ENCODE assay signal across 18 mouse cellular contexts in genomic region chr2:120101961-120102360, GRCm38 (mm10). TPM values are rescaled to one million over a fixed set of nuclear protein-coding genes. Genes with fewer than 3 reads are reported as not detected.
A peak's percentile ranks its signal among the peaks of the same experiment; 100 is the strongest.
DNase-seq lines count a peak whose midpoint lies in the region; ATAC-seq and TF ChIP-seq lines count a peak whose summit lies in the region.
"Had no signal": no experiment of that assay in that cellular context is flagged by ENCODE, and none has a peak within 500 bp of the region (broad histone marks: within the 10 kb centered on the region; RNA-seq: fewer than 3 reads in every experiment).

No protein-coding gene starts in this region.

- H3K4me3 ChIP-seq in heart, embryonic 10.5 days: no peak overlapping the region
- H3K4me3 ChIP-seq in intestine, embryonic 14.5 days (ENCODE audit: low read depth, low read length): no peak overlapping the region
- no peak overlapping the region for H3K4me3 ChIP-seq in intestine, postnatal 0 days (ENCODE audit: low read depth, low read length)
- H3K4me3 ChIP-seq in lung, embryonic 16.5 days (ENCODE audit: low read length): no peak overlapping the region
- H3K4me3 ChIP-seq: embryonic facial prominence, embryonic 13.5 days; forebrain, embryonic 15.5 days; hindbrain, embryonic 12.5 days; liver, embryonic 12.5 days had no signal

- H3K27ac ChIP-seq in heart, embryonic 10.5 days: peak overlapping the region; percentile 74
- H3K27ac ChIP-seq in intestine, embryonic 14.5 days (ENCODE audit: low read depth): peak overlapping the region; percentile 7; the same call in 1 of the 2 replicates
- H3K27ac ChIP-seq in intestine, postnatal 0 days (ENCODE audit: low read depth, low read length): no peak overlapping the region
- H3K27ac ChIP-seq in lung, embryonic 16.5 days (ENCODE audit: low read length): peak overlapping the region; percentile 57; the same call in 1 of the 2 replicates
- H3K27ac ChIP-seq: embryonic facial prominence, embryonic 13.5 days; forebrain, embryonic 15.5 days; hindbrain, embryonic 12.5 days; liver, embryonic 12.5 days had no signal

- no peak for ATAC-seq in intestine, embryonic 14.5 days (replicated peaks; ENCODE audit: low FRiP score, low TSS enrichment, low read depth)
- ATAC-seq in intestine, postnatal 0 days: no peak
- ATAC-seq in lung, embryonic 16.5 days (ENCODE audit: low read depth): no peak
- ATAC-seq: forebrain, embryonic 15.5 days; liver, embryonic 12.5 days; midbrain, embryonic 16.5 days had no signal

- no peaks in the 10 kb centered on the region for H3K9me3 ChIP-seq in heart, embryonic 10.5 days
- H3K9me3 ChIP-seq in intestine, embryonic 14.5 days (ENCODE audit: control insufficient read depth, low read length): no peaks in the 10 kb centered on the region
- no peaks in the 10 kb centered on the region for H3K9me3 ChIP-seq in intestine, postnatal 0 days (ENCODE audit: control insufficient read depth)
- H3K9me3 ChIP-seq in lung, embryonic 16.5 days (ENCODE audit: control insufficient read depth, low read length): no peaks in the 10 kb centered on the region
- H3K9me3 ChIP-seq: embryonic facial prominence, embryonic 13.5 days; forebrain, embryonic 15.5 days; hindbrain, embryonic 12.5 days; liver, embryonic 12.5 days had no signal

- H3K9ac ChIP-seq in intestine, embryonic 14.5 days (ENCODE audit: low read length): no peak overlapping the region
- H3K9ac ChIP-seq in intestine, postnatal 0 days (ENCODE audit: low read depth, low read length): no peak overlapping the region
- no peak overlapping the region for H3K9ac ChIP-seq in lung, embryonic 16.5 days (ENCODE audit: low read length)
- H3K9ac ChIP-seq: embryonic facial prominence, embryonic 13.5 days; forebrain, embryonic 15.5 days; hindbrain, embryonic 12.5 days; liver, embryonic 12.5 days had no signal

- DNase-seq in heart, embryonic 10.5 days (ENCODE audit: low spot score): no peak
- DNase-seq in heart, postnatal 4 days: no peak
- no peak for DNase-seq in intestine, embryonic 14.5 days (ENCODE audit: low spot score)
- no peak for DNase-seq in lung, postnatal 25 days (ENCODE audit: low spot score)
- DNase-seq in neural tube, embryonic 10.5 days (ENCODE audit: extremely low spot score, low spot score): no peak
- DNase-seq: cerebellum, adult 2 months; cerebellum, postnatal 36 days; gastrocnemius, postnatal 36 days; lung, postnatal 14 days; right cerebral cortex, postnatal 25 days; thymus, postnatal 25 days had no signal

- H3K4me2 ChIP-seq in intestine, embryonic 14.5 days (ENCODE audit: low read length): no peak overlapping the region
- no peak overlapping the region for H3K4me2 ChIP-seq in intestine, postnatal 0 days (replicated peaks; ENCODE audit: low read depth)
- no peak overlapping the region for H3K4me2 ChIP-seq in lung, embryonic 16.5 days (ENCODE audit: low read depth, low read length)
- H3K4me2 ChIP-seq: embryonic facial prominence, embryonic 13.5 days; forebrain, embryonic 15.5 days; hindbrain, embryonic 12.5 days; liver, embryonic 12.5 days had no signal

- no peak for TF ChIP-seq CTCF in intestine, postnatal 0 days (IDR thresholded peaks at IDR 0.05; ENCODE audit: low read depth)

- peaks cover 73% of the 10 kb centered on the region for H3K4me1 ChIP-seq in heart, embryonic 10.5 days
- peaks cover 44% of the 10 kb centered on the region for H3K4me1 ChIP-seq in intestine, embryonic 14.5 days (replicated peaks; ENCODE audit: control insufficient read depth, insufficient read depth, low read length)
- H3K4me1 ChIP-seq in intestine, postnatal 0 days (replicated peaks; ENCODE audit: control insufficient read depth, insufficient read depth, low read length): 0 out of 2 replicates have a peak, but pooled peaks cover 3% of the 10 kb centered on the region
- H3K4me1 ChIP-seq in lung, embryonic 16.5 days (replicated peaks; ENCODE audit: control insufficient read depth, insufficient read depth, low read length): peaks cover 31% of the 10 kb centered on the region
- H3K4me1 ChIP-seq: forebrain, embryonic 15.5 days; hindbrain, embryonic 12.5 days had no signal

- no peaks in the 10 kb centered on the region for H3K27me3 ChIP-seq in heart, embryonic 10.5 days (ENCODE audit: insufficient read depth, poor library complexity, severe bottlenecking)
- H3K27me3 ChIP-seq in intestine, embryonic 14.5 days (replicated peaks; ENCODE audit: control insufficient read depth, insufficient read depth, low read length): no peaks in the 10 kb centered on the region
- no peaks in the 10 kb centered on the region for H3K27me3 ChIP-seq in intestine, postnatal 0 days (replicated peaks; ENCODE audit: control insufficient read depth, insufficient read depth, low read length)
- no peaks in the 10 kb centered on the region for H3K27me3 ChIP-seq in lung, embryonic 16.5 days (ENCODE audit: control insufficient read depth, insufficient read depth, low read depth, low read length)
- H3K27me3 ChIP-seq: embryonic facial prominence, embryonic 13.5 days; forebrain, embryonic 15.5 days; hindbrain, embryonic 12.5 days; liver, embryonic 12.5 days had no signal

- WGBS in heart, embryonic 10.5 days: 87% methylated on average over 11 of the region's 11 CpGs
- WGBS in intestine, embryonic 14.5 days: 95% methylated on average over 11 of the region's 11 CpGs
- WGBS in intestine, postnatal 0 days: 93% methylated on average over 11 of the region's 11 CpGs
- WGBS in lung, embryonic 16.5 days: 82% methylated on average over 11 of the region's 11 CpGs

- H3K36me3 ChIP-seq in heart, embryonic 10.5 days: peaks cover 30% of the 10 kb centered on the region
- 0 out of 2 replicates have a peak, but pooled peaks cover 5% of the 10 kb centered on the region for H3K36me3 ChIP-seq in intestine, embryonic 14.5 days (ENCODE audit: control insufficient read depth, insufficient read depth, low read length)
- H3K36me3 ChIP-seq in intestine, postnatal 0 days (ENCODE audit: control insufficient read depth, insufficient read depth): peaks cover 21% of the 10 kb centered on the region
- H3K36me3 ChIP-seq in lung, embryonic 16.5 days (ENCODE audit: control insufficient read depth, insufficient read depth, low read length): no peaks in the 10 kb centered on the region
- H3K36me3 ChIP-seq: forebrain, embryonic 15.5 days; hindbrain, embryonic 12.5 days had no signal

RNA-seq across cellular contexts. Expression of gene Ehd4, which starts 52.4 kb away (rescaled TPM):
- polyA plus RNA-seq in heart, embryonic 10.5 days (2016; fragmentation: Nextera tagmentation; extraction: Ambion mirVana): 115 and 173 TPM in 2 replicates
- total RNA-seq in heart, postnatal 4 days (2021): 100 to 1,000 TPM; 461 to 503 TPM
- polyA plus RNA-seq in intestine, embryonic 14.5 days (2014; fragmentation: Nextera tagmentation; extraction: Ambion mirVana): 35.4 and 36.5 TPM in 2 replicates
- polyA plus RNA-seq in intestine, postnatal 0 days (2015; fragmentation: Nextera tagmentation; extraction: Ambion mirVana): 70.0 and 74.9 TPM in 2 replicates
- 92.8 and 94.7 TPM in 2 replicates for polyA plus RNA-seq in lung, embryonic 16.5 days (2015; fragmentation: Nextera tagmentation; extraction: Ambion mirVana)
